Mouse (Mus musculus): ENCODE measurements around the gene Atp2b1.

DNA sequence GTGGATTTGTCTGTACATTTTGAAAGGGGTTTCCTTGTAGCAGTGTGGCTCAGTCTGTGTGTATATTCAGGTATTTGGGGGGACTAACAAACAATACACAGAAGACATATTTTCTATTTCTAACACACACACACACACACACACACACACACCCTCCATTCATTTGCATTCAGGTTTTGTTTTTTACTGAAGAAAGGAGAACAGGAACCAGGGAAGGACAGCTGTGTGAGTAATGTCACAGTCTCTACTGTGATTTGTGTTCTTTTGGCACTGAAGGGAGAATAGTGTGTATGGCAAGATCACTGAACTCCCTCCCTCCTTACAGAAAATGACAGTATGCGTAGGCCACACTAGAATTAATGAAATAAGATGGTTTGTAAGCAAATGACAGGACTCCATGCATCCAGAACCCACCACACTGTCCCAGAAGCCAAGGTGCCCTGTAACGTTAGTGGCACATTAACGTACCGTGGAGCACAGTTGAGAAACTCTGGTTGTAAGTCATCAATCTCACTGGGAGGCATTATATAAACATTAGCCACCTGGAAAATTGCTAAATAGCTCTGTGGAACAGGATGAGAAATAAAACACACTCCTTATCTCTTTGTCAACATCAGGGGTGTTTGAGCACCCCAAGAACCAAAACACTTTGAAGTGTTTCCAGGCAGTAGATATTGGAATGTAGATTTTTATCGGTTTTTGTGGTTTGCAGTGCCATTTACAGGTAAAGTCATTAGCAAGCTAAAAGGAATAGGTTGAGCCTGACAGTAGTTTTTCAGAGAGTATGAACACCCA, 132.7 kb downstream of the Atp2b1 start:
- TF ChIP-seq POLR2A (IDR thresholded peaks at IDR 0.05; ENCODE audit: borderline replicate concordance, control insufficient read depth, low read depth, low read length) = no peak
- TF ChIP-seq CTCF (IDR thresholded peaks at IDR 0.05; ENCODE audit: control insufficient read depth, insufficient read depth, low read length) = no peak

Measured in bone marrow, adult 2 months (tissue).